Mouse (Mus musculus) thymus, postnatal 0 days (tissue): ENCODE results near the gene Cgn. TPM values are rescaled to one million over a fixed set of nuclear protein-coding genes. Genes with fewer than 3 reads are reported as not detected.

Experiments
- polyA plus RNA-seq: library from polyadenylated mRNA; unstranded; fragments of >200 nt; fragmentation: Nextera tagmentation; extraction: Ambion mirVana; gene quantifications from 2 replicates; pipeline ENCODE4 v1.2.1, GENCODE M21; 2015

The Cgn gene
- polyA plus RNA-seq, 1 experiment from 2014 or later: 2.5 TPM

Other genes with a start within 250 kb of the Cgn start
- 33.5 and 39.3 TPM in 2 replicates for gene Snx27, start 203.8 kb downstream of the Cgn start, polyA plus RNA-seq
- gene Gm10972, start 143.4 kb downstream of the Cgn start, polyA plus RNA-seq: not detected in 2 replicates
- 6.8 and 8.0 TPM in 2 replicates for gene Tuft1, start 127.6 kb downstream of the Cgn start, polyA plus RNA-seq
- gene Selenbp2, start 92.9 kb downstream of the Cgn start, polyA plus RNA-seq: 0.68 TPM in 1 of 2 replicates, not detected in the other
- gene Pogz, start 51.1 kb upstream of the Cgn start, polyA plus RNA-seq: 10.3 and 12.3 TPM in 2 replicates
- 466 and 483 TPM in 2 replicates for gene Psmb4, start 100.5 kb upstream of the Cgn start, polyA plus RNA-seq
- gene Selenbp1, start 146.6 kb upstream of the Cgn start, polyA plus RNA-seq: 12.6 and 14.3 TPM in 2 replicates
- 7.1 and 7.3 TPM in 2 replicates for gene Rfx5, start 167.6 kb upstream of the Cgn start, polyA plus RNA-seq
- gene Pi4kb, start 188.2 kb upstream of the Cgn start, polyA plus RNA-seq: 18.4 and 21.6 TPM in 2 replicates
- gene Zfp687, start 229.0 kb upstream of the Cgn start, polyA plus RNA-seq: 16.7 and 18.4 TPM in 2 replicates